Mouse (Mus musculus): ENCODE measurements around the gene Gm11639.
A peak's percentile ranks its signal among the peaks of the same experiment; 100 is the strongest.

GRCm38 (mm10) chr11:104707084-104707483 lies 21.6 kb downstream of the Gm11639 start:
- TF ChIP-seq ETS1 (conservative IDR thresholded peaks at IDR 0.05; ENCODE audit: low read depth, low read length) (no peak), CHD2 (IDR thresholded peaks at IDR 0.05; ENCODE audit: low read length) (no peak), MXI1 (IDR thresholded peaks at IDR 0.05; ENCODE audit: low read depth, low read length) (no peak), CTCF (conservative IDR thresholded peaks at IDR 0.05 in 1 of 2, IDR thresholded peaks at IDR 0.05 in 1 of 2; ENCODE audit: low read depth in 2 of 2, low read length in 2 of 2) (peak; percentile 30 to 65; a peak in 2 of 4 replicates), TCF12 (IDR thresholded peaks at IDR 0.05; ENCODE audit: low read depth, low read length) (no peak), ZC3H11A (IDR thresholded peaks at IDR 0.05; ENCODE audit: low read depth, low read length) (no peak), USF1 (IDR thresholded peaks at IDR 0.05; ENCODE audit: low read depth, low read length) (no peak), NRF1 (IDR thresholded peaks at IDR 0.05; ENCODE audit: low read depth, low read length) (no peak), POLR2A (IDR thresholded peaks at IDR 0.05; ENCODE audit: low read depth, low read length) (no peak), EP300 (IDR thresholded peaks at IDR 0.05; ENCODE audit: low read length) (no peak), ZNF384 (IDR thresholded peaks at IDR 0.05; ENCODE audit: low read depth, low read length) (no peak), SMC3 (IDR thresholded peaks at IDR 0.05; ENCODE audit: low read depth, low read length) (peak; percentile 53)

Data from CH12.LX (cell line).